Mouse (Mus musculus) forebrain, embryonic 14.5 days (tissue): ENCODE results near the gene Gulp1. TPM values are rescaled to one million over a fixed set of nuclear protein-coding genes. Genes with fewer than 3 reads are reported as not detected.

Experiments used
- ATAC-seq: fragments of 200-750 bp; cut with Nextera tagmentation; 2 replicates; pipeline ENCODE4 v1.8.0; 2017; ENCODE audit warnings: mild to moderate bottlenecking, moderate library complexity
- DNase-seq: peaks from one replicate; pipeline ENCODE4 v3.0.0-alpha.2; 2015; ENCODE audit warnings: low spot score
- H3K27ac ChIP-seq: fragments of 300-500 bp; sonication (generic); 2 replicates; pipeline ENCODE4 v1.5.1; 2014; ENCODE audit warnings: low read depth, mild to moderate bottlenecking, control low read depth, low read length, moderate library complexity
- H3K27me3 ChIP-seq: fragments of 300-500 bp; sonication (generic); replicated peaks from 2 replicates; pipeline ENCODE4 v1.6.1; 2014; ENCODE audit warnings: low read length, control low read depth, mixed read lengths; ENCODE audit not compliant: control insufficient read depth, insufficient read depth
- H3K36me3 ChIP-seq: fragments of 300-500 bp; sonication (generic); 2 replicates; pipeline ENCODE4 v1.6.1; 2014; ENCODE audit warnings: low read length, control low read depth; ENCODE audit not compliant: control insufficient read depth, insufficient read depth
- H3K4me1 ChIP-seq: fragments of 300-500 bp; sonication (generic); 2 replicates; pipeline ENCODE4 v1.6.1; 2014; ENCODE audit warnings: antibody characterized with exemption, low read length, control low read depth; ENCODE audit not compliant: control insufficient read depth, insufficient read depth
- H3K4me2 ChIP-seq: fragments of 300-500 bp; sonication (generic); 2 replicates; pipeline ENCODE4 v1.6.1; 2014; ENCODE audit warnings: mild to moderate bottlenecking, control low read depth, low read length
- H3K4me3 ChIP-seq: fragments of 300-500 bp; sonication (generic); 2 replicates; pipeline ENCODE4 v1.5.1; 2014; ENCODE audit warnings: low read depth, low read length, control low read depth
- H3K9ac ChIP-seq: fragments of 300-500 bp; sonication (generic); 2 replicates; pipeline ENCODE4 v1.6.1; 2014; ENCODE audit warnings: mild to moderate bottlenecking, low read length, control low read depth, moderate library complexity
- H3K9me3 ChIP-seq: fragments of 300-500 bp; sonication (generic); replicated peaks from 2 replicates; pipeline ENCODE4 v1.6.1; 2016; ENCODE audit warnings: low read length, control low read depth, mixed read lengths; ENCODE audit not compliant: control insufficient read depth
- WGBS: fragments of 180-500 bp; shearing (Covaris S2); extraction: QIAGEN DNeasy Blood & Tissue Kit; methylation state at CpG from one replicate; pipeline ENCODE4 v1.1.7; 2014; 5-methylcytosine and 5-hydroxymethylcytosine counted together
- polyA plus RNA-seq: library from polyadenylated mRNA; unstranded; fragments of >200 nt; fragmentation: Nextera tagmentation; extraction: Ambion mirVana; gene quantifications from 2 replicates; pipeline ENCODE4 v1.2.1, GENCODE M21; 2014

Gene Gulp1
- polyA plus RNA-seq, 1 experiment from 2014 or later = 10.5 TPM

- 73% methylated on average over 3 of the region's 3 CpGs for WGBS
These were observed 127.7 kb downstream of the Gulp1 start for GRCm38 (mm10) chr1:44678974-44679373.

DNA sequence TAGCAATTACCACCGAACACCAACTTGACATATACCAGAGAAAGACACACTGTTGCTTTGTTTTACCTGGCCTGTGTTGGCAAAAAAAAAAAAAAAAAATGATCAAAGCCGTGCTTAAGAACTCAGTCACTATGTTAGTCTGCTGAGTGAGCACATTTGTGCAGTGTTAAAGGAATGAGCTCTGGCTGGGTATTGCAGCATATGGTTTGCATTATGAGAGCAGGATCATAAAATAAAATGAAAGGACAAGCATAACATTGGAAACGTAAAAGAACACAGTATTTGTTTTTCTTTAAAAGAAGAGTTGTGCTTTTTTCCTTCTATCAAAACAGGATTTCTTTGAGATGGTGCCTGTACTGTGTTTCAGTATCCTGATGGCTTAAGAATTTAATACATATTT lies 128.1 kb downstream of the Gulp1 start:
- Histone ChIP-seq H3K9ac (no peak overlapping the region), H3K9me3 (no peaks in the 10 kb centered on the region), H3K4me3 (no peak overlapping the region), H3K36me3 (no peaks in the 10 kb centered on the region), H3K27ac (no peak overlapping the region), H3K4me1 (no peaks in the 10 kb centered on the region), H3K27me3 (no peaks in the 10 kb centered on the region), H3K4me2 (no peak overlapping the region)
- DNase-seq = no peak
- ATAC-seq = no peak
- 75% methylated on average over 3 of the region's 3 CpGs for WGBS

More at GRCm38 (mm10) chr1:44678974-44679373, 127.7 kb downstream of the Gulp1 start:
- no peak overlapping the region for H3K4me2 ChIP-seq
- H3K36me3 ChIP-seq = no peaks in the 10 kb centered on the region
- H3K27ac ChIP-seq = no peak overlapping the region
- DNase-seq (peak; percentile 24), ATAC-seq (no peak; the same call in 1 of the 2 replicates)
- no peaks in the 10 kb centered on the region for H3K9me3 ChIP-seq
- no peaks in the 10 kb centered on the region for H3K27me3 ChIP-seq
- H3K4me3 ChIP-seq = no peak overlapping the region
- H3K9ac ChIP-seq = no peak overlapping the region
- H3K4me1 ChIP-seq = no peaks in the 10 kb centered on the region

DNA sequence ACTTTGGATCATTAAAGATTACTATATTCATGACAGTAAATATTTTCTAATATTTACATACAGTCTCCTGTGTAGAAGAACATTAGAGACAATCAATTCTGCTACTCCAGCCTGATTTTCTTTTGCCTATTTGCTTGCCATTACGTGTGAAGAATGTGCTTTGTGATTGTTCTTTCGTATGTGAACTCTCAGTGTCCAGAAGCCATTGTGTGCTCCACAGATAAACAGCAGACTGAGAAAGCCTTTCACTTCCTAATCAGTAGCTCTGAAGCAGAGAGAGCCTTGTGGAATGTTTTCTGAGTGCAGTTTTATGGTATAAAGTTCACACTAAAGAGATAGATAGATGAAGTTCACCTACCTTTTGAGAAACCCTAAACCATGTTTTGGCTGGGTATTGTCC lies 131.2 kb downstream of the Gulp1 start:
- H3K4me2 ChIP-seq = no peak overlapping the region
- no peaks in the 10 kb centered on the region for H3K27me3 ChIP-seq
- H3K4me3 ChIP-seq = no peak overlapping the region
- WGBS = 5% methylated on average over 2 of the region's 2 CpGs
- DNase-seq = no peak
- H3K4me1 ChIP-seq = no peaks in the 10 kb centered on the region
- no peaks in the 10 kb centered on the region for H3K36me3 ChIP-seq
- H3K9ac ChIP-seq = no peak overlapping the region
- no peak overlapping the region for H3K27ac ChIP-seq
- no peak for ATAC-seq
- no peaks in the 10 kb centered on the region for H3K9me3 ChIP-seq

GRCm38 (mm10) chr1:44683723-44684122 lies 132.4 kb downstream of the Gulp1 start:
- H3K9ac ChIP-seq = no peak overlapping the region
- WGBS = 55% methylated on average over 6 of the region's 6 CpGs
- ATAC-seq (no peak), DNase-seq (no peak)
- H3K4me3 ChIP-seq = no peak overlapping the region
- H3K4me1 ChIP-seq = no peaks in the 10 kb centered on the region
- H3K4me2 ChIP-seq = no peak overlapping the region
- H3K27me3 ChIP-seq = no peaks in the 10 kb centered on the region
- H3K36me3 ChIP-seq = no peaks in the 10 kb centered on the region
- no peaks in the 10 kb centered on the region for H3K9me3 ChIP-seq
- no peak overlapping the region for H3K27ac ChIP-seq

- DNase-seq = no peak
These were observed 169.6 kb downstream of the Gulp1 start for GRCm38 (mm10) chr1:44720785-44721410.

GRCm38 (mm10) chr1:44741256-44741655 lies 189.9 kb downstream of the Gulp1 start:
- no peaks in the 10 kb centered on the region for H3K36me3 ChIP-seq
- ATAC-seq = no peak

More at GRCm38 (mm10) chr1:44720785-44721410, 169.6 kb downstream of the Gulp1 start:
- no peaks in the 10 kb centered on the region for H3K27me3 ChIP-seq
- no peak overlapping the region for H3K4me2 ChIP-seq
- H3K9me3 ChIP-seq = no peaks in the 10 kb centered on the region
- 70% methylated on average over 4 of the region's 4 CpGs for WGBS
- 0 out of 2 replicates have a peak, but pooled peaks have one; percentile 18 for ATAC-seq
- no peaks in the 10 kb centered on the region for H3K36me3 ChIP-seq
- H3K4me3 ChIP-seq = no peak overlapping the region
- H3K9ac ChIP-seq = no peak overlapping the region
- H3K27ac ChIP-seq = no peak overlapping the region
- no peaks in the 10 kb centered on the region for H3K4me1 ChIP-seq

DNA sequence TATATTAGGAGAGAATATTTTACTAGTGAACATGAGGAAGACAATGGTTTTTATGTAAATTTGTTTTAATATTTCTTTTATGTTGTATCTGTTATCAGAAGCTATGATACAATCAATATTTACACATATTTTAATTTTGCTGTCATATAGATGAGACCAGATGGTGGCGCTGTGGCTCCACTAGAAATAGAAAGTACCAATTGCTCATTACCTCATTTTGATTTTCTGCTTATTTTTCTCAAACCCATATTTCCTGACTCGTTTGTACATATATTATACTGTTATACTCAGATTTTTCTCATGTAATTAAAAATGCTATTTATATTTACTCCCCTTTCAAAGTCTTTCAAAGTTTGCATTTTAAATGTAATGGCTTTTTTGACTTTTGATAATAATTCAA lies 194.4 kb downstream of the Gulp1 start:
- WGBS = 12% methylated on average over 2 of the region's 2 CpGs
- no peak overlapping the region for H3K9ac ChIP-seq
- no peak overlapping the region for H3K4me3 ChIP-seq
- no peaks in the 10 kb centered on the region for H3K27me3 ChIP-seq
- H3K36me3 ChIP-seq = no peaks in the 10 kb centered on the region
- no peaks in the 10 kb centered on the region for H3K9me3 ChIP-seq
- H3K4me1 ChIP-seq = no peaks in the 10 kb centered on the region
- H3K27ac ChIP-seq = no peak overlapping the region
- DNase-seq (peak; percentile 69), ATAC-seq (no peak)
- H3K4me2 ChIP-seq = no peak overlapping the region

More at GRCm38 (mm10) chr1:44741256-44741655, 189.9 kb downstream of the Gulp1 start:
- Histone ChIP-seq H3K27ac (no peak overlapping the region), H3K9ac (no peak overlapping the region), H3K27me3 (no peaks in the 10 kb centered on the region), H3K4me2 (no peak overlapping the region), H3K4me1 (no peaks in the 10 kb centered on the region), H3K4me3 (no peak overlapping the region), H3K9me3 (no peaks in the 10 kb centered on the region)
- peak; percentile 58 for DNase-seq

- DNase-seq = no peak
- no peak overlapping the region for H3K4me2 ChIP-seq
- 89% methylated on average over 5 of the region's 5 CpGs for WGBS
- H3K4me1 ChIP-seq = no peaks in the 10 kb centered on the region
- ATAC-seq = no peak
- no peak overlapping the region for H3K9ac ChIP-seq
- no peaks in the 10 kb centered on the region for H3K27me3 ChIP-seq
- no peaks in the 10 kb centered on the region for H3K36me3 ChIP-seq
- H3K9me3 ChIP-seq = no peaks in the 10 kb centered on the region
- no peak overlapping the region for H3K27ac ChIP-seq
- H3K4me3 ChIP-seq = no peak overlapping the region
These were observed 199.7 kb downstream of the Gulp1 start for GRCm38 (mm10) chr1:44750731-44751730.

DNA sequence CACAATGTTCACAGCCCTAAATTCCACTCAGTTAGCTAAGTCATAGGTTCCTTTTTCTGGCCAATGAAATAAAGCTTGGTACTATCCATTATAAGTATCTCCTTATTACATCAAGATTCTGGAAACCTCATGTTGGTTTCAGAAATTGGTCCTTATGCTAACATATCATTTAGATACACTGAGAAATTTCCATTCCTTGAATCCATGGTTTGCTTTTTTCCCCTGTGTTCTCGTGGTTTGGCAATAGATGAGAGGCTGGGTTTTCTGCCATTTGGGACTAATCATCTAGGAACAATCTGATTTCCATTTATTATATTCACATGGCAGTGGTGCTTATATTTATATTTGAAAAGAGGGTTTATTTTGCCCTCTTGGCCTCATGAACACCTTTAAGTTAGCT lies 226.9 kb downstream of the Gulp1 start:
- no peak overlapping the region for H3K4me2 ChIP-seq
- H3K4me3 ChIP-seq = no peak overlapping the region
- ATAC-seq (no peak), DNase-seq (no peak)
- 79% methylated on average over 1 of the region's 1 CpGs for WGBS
- H3K27ac ChIP-seq = no peak overlapping the region
- H3K9ac ChIP-seq = no peak overlapping the region
- no peaks in the 10 kb centered on the region for H3K27me3 ChIP-seq
- no peaks in the 10 kb centered on the region for H3K9me3 ChIP-seq
- no peaks in the 10 kb centered on the region for H3K4me1 ChIP-seq
- H3K36me3 ChIP-seq = no peaks in the 10 kb centered on the region
